Mouse (Mus musculus) neutrophil, adult 5-6 weeks (primary cell): ENCODE data around the gene Lrrc27. TPM values are rescaled to one million over a fixed set of nuclear protein-coding genes. Genes with fewer than 3 reads are reported as not detected.

Experiments
- ATAC-seq: fragments of 151-379, 151-347 bp; 2 replicates; pipeline ENCODE4 v1.8.0; 2017; ENCODE audit warnings: mild to moderate bottlenecking, moderate TSS enrichment; ENCODE audit not compliant: insufficient number of reproducible peaks, poor library complexity, low FRiP score, severe bottlenecking; ENCODE audit errors: extremely low read depth
- total RNA-seq: library from RNA; stranded (forward); fragments of 200-1000 nt; gene quantifications from 2 replicates; pipeline ENCODE4 v1.2.3, GENCODE M21; 2017

The Lrrc27 gene
- total RNA-seq, 1 experiment from 2014 or later: 4.7 TPM

DNA sequence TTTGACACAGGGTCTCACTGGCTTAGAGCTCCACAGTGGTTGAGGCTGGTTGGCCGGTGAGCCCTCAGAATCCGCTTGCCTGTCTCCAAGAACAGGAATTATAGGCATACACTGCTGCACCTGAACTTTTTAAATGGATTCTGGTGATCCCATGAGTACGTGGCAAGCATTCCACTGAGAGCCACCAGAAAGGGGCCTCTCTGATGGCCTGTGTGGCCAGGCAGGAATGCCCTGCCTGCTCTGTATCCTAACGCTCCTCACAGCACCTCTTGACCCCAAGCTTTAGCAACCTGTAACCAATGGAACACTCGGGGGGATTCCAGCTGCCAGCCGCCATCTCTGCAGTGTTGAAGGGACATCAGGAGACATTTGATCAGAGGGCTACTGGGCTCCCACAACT, 1.0 kb upstream of the Lrrc27 start:
- no peak for ATAC-seq

DNA sequence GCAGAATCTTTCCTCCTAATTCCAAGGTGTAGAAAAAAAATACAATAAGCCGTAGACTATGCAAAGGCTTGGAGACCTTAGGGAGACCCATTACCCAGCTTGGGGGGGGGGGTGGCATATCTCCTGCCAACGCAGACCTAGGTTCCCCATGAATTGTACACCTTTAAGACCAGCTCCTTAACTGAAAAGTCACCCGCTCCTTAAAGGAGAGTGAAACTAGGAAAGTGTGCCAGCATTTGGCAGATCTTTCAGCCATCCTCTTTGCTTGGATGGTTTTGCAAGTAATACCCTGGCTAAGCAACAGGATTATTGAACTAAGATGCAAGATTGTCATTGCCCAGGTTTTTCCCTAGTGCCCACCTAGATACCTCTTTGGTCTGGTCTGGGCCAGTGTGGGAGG, 963 bp downstream of the Lrrc27 start:
- no peak for ATAC-seq

- no peak for ATAC-seq
Measured at GRCm38 (mm10) chr7:139214160-139214559, 1.4 kb downstream of the Lrrc27 start.

DNA sequence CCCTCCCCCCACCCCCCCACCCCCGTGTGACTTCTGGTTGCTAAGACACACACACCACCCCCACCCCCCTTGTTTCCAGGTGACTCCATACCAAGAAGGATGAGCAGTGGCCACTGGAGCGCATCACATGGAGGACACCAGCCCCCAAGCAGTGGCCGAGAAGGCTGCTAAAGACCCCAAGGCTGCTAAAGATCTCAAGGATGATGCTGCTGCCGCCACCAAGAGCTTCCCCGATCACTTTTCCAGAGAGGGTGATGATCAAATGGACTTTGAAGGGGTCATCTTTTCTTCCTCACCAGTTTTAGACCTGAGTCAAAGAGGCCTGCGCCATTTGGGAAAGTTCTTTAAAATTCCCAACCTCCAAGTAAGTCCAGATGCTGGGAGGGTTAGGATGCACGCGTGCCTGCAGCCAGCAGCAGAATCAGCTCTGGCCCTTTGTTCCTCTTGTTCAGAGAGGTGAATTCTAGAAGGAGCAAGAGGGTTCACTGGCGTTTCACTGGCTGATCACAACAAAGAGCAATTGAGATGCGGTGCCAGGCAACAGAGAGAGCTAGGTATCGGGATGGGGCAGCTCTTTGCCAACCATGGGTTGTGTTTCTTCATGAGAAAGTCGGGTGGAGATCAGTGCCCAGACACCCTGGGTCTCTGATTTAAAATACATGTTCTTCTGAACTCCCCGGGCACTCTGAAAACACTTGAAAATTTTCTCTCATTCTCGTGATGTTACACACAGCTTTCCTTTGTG, 2.0 kb downstream of the Lrrc27 start:
- no peak for ATAC-seq

GRCm38 (mm10) chr7:139215516-139215915, 2.7 kb downstream of the Lrrc27 start:
- ATAC-seq: no peak

DNA sequence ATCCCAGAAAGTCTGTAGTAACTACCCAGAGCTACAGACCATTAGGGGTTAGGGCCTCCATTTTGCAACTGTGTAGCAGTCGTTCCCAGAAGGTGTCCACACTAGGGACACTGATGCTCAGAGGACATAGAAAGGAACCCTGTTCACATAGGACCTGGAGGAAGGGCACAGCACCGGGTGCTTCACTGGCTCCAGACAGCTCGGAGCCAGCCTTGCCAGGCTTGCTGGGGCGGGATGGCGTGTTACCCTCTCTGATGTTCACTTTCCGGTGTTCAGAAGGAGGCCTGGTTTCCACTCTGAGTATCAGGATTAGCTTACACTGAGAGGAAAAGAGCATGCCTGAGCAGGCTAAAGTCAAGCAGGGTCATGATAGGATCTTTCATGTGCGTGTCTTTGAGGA, 3.2 kb downstream of the Lrrc27 start:
- no peak for ATAC-seq

GRCm38 (mm10) chr7:139216464-139216863, 3.7 kb downstream of the Lrrc27 start:
- ATAC-seq: no peak

GRCm38 (mm10) chr7:139217046-139217445, 4.3 kb downstream of the Lrrc27 start:
- ATAC-seq: no peak

DNA sequence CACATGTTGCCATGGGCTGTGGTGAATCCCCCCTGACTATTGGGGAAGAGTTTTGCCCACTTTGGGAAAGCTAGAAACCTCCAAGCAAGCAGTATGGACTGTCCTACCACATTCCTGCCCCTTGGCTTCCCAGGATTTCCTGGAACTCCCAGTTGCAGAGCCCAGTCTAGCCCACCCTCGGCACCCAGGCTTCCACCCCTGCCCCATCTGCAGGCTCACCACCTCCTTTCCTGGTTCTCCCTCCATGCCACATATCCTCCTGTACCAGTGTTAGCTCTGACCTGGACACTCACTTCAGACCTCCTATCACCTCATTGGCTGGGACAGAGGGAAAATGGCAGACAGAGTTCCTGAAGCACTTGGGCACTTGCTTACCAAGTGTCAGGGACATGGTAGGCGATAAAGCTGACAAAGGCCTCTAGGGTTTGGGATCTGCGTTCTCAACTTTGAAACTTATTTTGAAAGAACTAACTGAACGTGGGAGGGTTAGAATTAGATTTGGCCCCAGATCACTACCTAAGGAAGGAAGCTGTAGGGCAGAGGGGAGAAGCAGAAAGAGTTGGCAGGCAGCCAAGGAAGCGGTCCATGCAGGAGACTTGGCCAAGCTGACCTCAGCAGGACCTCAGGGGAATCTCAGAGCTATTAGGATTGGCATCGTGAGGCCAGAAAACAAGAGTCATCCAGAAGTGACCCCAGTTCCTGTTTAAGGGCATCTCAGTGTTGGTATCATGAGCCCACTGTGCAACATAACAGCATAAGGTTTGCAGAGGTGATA, 6.0 kb downstream of the Lrrc27 start:
- no peak for ATAC-seq

DNA sequence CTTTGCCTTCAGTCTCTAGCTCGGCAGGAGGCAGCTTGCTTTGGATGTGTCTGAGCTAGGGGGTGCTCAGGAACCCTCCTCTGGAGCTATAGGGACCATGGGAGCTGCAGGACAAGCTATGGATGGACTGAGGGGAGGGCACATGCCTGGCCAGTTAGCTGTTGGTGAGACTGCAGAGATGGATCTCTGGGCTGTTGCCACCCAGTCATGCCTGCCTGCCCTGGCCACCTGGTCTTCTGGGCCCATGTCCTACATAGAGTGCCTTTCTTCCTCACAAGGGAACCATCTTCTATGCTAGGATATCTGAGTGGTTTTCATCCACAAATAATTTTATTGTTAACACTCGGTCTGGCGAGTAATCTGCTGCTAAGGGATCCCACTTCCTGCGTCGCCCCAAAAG, 6.7 kb downstream of the Lrrc27 start:
- no peak for ATAC-seq

DNA sequence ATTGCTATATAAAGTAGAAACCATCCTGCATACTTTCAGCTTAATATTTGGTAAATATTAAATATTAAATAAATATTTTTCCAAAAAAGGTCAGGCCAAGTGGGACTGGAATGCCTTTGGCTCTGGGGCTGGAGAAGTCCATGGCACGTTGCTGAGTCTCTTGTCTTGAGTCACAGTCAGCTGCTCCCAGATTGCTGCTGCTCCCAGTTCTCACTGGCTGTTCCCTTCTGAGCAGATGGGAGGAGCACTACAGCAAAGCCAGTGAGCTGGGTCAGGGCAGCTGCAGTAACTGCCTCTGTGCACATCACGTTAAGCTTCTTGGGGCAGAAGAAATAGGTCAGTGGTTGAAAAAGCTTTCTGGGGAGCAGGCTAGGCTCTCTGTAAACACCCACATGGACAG, 7.5 kb downstream of the Lrrc27 start:
- ATAC-seq: no peak

- no peak for ATAC-seq
Measured at GRCm38 (mm10) chr7:139221072-139221471, 8.3 kb downstream of the Lrrc27 start.

DNA sequence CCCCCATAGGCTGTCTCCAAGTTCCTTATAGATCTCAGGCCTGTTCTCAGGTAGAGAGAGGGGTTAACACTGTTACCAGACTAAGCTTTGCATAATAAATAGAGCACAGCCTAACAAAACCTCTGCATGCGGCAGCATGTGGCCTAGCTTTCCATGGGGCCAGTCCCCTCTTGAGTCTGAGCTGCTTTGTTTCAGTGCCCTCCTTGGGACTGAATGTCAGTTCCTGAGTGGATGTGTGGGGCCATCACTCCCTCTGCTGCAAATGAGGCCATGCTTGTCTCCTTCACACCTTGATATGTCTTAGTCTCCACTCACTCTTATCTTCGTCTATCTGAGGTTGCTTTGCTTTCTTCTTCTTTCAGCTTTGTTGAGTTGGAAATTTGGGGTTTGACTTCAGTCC, 9.1 kb downstream of the Lrrc27 start:
- no peak for ATAC-seq

DNA sequence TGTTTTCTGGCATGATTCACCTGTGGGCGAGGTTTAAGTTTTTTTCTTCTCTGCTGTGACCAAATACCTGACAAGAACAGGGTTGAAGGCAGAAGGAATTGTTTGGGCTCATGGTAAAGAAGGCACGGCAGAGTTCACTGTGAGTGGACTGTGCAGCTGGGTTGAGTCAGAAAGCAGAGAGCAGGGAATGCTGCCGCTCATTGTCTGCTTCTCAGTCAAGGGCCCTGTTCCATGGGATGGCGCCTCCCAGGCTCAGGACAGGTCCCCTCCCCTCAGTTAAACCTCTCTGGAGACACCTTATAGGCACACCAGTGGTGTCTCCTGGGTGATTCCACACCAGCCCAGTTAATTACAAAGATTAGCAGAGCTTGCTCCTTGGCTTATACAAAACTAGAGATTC, 9.6 kb downstream of the Lrrc27 start:
- no peak for ATAC-seq

DNA sequence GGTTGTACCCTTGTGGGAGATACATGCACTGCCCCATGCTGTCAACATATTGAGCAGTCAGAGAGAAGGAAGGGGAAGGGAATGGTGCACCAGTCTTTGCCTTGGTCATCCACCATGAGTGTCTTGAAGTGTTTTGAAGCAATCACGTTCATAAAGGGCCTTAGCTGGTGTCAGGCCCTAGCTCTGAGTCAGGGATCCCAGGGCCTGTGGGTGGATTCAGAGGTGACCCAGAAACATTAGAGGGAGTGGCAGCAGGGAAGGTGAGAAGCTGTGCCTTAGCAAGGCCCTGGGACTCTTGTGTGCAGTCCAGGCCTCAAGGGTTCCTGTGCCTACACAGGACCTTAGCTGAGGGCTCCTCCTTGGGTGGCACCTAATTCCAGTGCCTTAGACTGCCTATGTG, 11.3 kb downstream of the Lrrc27 start:
- ATAC-seq: no peak

GRCm38 (mm10) chr7:139224725-139225124, 11.9 kb downstream of the Lrrc27 start:
- peak; percentile 69 for ATAC-seq

- ATAC-seq: no peak
Measured at GRCm38 (mm10) chr7:139226416-139226815, 13.6 kb downstream of the Lrrc27 start.

DNA sequence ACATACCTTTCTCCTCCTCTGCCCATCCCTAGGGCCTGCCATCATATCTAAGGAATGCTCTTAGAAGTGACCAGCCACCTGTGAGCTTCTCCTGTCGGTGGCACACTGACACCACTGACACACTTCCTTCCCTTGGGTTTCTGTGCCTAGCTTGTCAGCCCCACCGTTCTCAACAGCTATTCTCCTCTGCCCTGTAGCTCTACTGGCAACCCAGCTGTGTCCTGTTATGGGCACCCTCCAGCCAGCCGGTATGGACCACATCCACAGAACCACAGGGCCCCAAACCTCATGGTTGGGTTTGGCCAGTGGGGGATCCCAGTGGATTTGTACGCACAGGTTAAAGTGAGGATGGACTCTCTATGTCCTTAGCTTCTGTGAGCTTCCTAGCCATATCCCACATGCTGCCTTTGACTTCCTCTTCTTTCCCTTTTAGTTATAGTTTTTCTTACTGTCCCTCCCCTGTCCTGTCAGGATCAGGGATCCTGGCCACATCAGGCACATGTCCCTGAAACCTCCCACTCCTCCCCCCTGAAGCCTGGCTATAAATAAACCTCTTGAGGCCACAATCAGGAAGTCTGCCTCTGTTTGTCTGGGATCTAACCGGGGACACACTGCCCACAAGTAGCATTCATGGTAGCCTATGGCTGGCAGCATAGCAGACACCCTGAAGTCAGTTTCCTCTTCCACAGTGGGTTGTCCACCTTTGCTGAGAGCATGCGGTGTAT, 15.8 kb downstream of the Lrrc27 start:
- ATAC-seq: no peak

- no peak for ATAC-seq
Measured at GRCm38 (mm10) chr7:139229837-139230236, 17.0 kb downstream of the Lrrc27 start.

- ATAC-seq: no peak
Measured at GRCm38 (mm10) chr7:139230241-139230640, 17.5 kb downstream of the Lrrc27 start.
